ENCODE assay signal across 9 mouse cellular contexts in genomic region chrX:59251576-59251975, GRCm38 (mm10).
"Had no signal": no experiment of that assay in that cellular context is flagged by ENCODE, and none has a peak within 500 bp of the region (broad histone marks: within the 10 kb centered on the region; RNA-seq: fewer than 3 reads in every experiment).

No protein-coding gene starts in this region.

- DNase-seq: kidney, adult 18-20 months; kidney, adult 9 months; kidney, postnatal 14 days; kidney, postnatal 4 days; liver, postnatal 0 days; lung, embryonic 14.5 days; right cerebral cortex, postnatal 14 days; spleen, adult 18-20 months; thymus, postnatal 25 days had no signal
